ENCODE assay signal across 26 mouse cellular contexts in genomic region chr12:61823601-61824000, GRCm38 (mm10).
"Had no signal": no experiment of that assay in that cellular context is flagged by ENCODE, and none has a peak within 500 bp of the region (broad histone marks: within the 10 kb centered on the region; RNA-seq: fewer than 3 reads in every experiment).

No protein-coding gene starts in this region.

- ATAC-seq: hindbrain, postnatal 0 days; intestine, embryonic 16.5 days; liver, embryonic 12.5 days had no signal

- H3K36me3 ChIP-seq: heart, embryonic 13.5 days; heart, embryonic 15.5 days; hindbrain, embryonic 12.5 days; kidney, embryonic 15.5 days; limb, embryonic 12.5 days; limb, embryonic 15.5 days; liver, embryonic 12.5 days had no signal

- H3K4me3 ChIP-seq: heart, adult 2 months; heart, embryonic 13.5 days; heart, embryonic 15.5 days; hindbrain, embryonic 12.5 days; kidney, embryonic 15.5 days; limb, embryonic 12.5 days; limb, embryonic 15.5 days; liver, embryonic 12.5 days had no signal

- H3K27me3 ChIP-seq: heart, embryonic 13.5 days; heart, embryonic 15.5 days; hindbrain, embryonic 12.5 days; kidney, embryonic 15.5 days; limb, embryonic 12.5 days; limb, embryonic 15.5 days; liver, embryonic 12.5 days had no signal

- H3K4me2 ChIP-seq: heart, embryonic 11.5 days; heart, embryonic 13.5 days; heart, embryonic 15.5 days; hindbrain, embryonic 12.5 days; hindbrain, embryonic 14.5 days; kidney, embryonic 15.5 days; limb, embryonic 12.5 days; limb, embryonic 15.5 days; liver, embryonic 12.5 days had no signal

- H3K9me3 ChIP-seq: heart, embryonic 13.5 days; heart, embryonic 15.5 days; hindbrain, embryonic 12.5 days; kidney, embryonic 15.5 days; limb, embryonic 12.5 days; limb, embryonic 15.5 days; liver, embryonic 12.5 days had no signal

- DNase-seq: gastrocnemius, postnatal 14 days; gastrocnemius, postnatal 36 days; heart, adult 11 months; heart, adult 2 months; heart, postnatal 14 days; heart, postnatal 36 days; kidney, adult 11 months; kidney, adult 2 months; kidney, adult 9 months; kidney, postnatal 14 days; kidney, postnatal 36 days; layer of hippocampus, postnatal 36 days; left cerebral cortex, postnatal 4 days had no signal

- H3K27ac ChIP-seq: heart, adult 2 months; heart, embryonic 13.5 days; heart, embryonic 15.5 days; hindbrain, embryonic 12.5 days; hindbrain, embryonic 14.5 days; hindbrain, postnatal 0 days; kidney, embryonic 15.5 days; kidney, postnatal 0 days; limb, embryonic 12.5 days; limb, embryonic 15.5 days; liver, embryonic 12.5 days; liver, embryonic 14.5 days had no signal

- H3K4me1 ChIP-seq: heart, embryonic 13.5 days; heart, embryonic 15.5 days; hindbrain, embryonic 12.5 days; kidney, embryonic 15.5 days; limb, embryonic 12.5 days; limb, embryonic 15.5 days; liver, embryonic 12.5 days had no signal

- H3K9ac ChIP-seq: heart, embryonic 13.5 days; heart, embryonic 15.5 days; hindbrain, embryonic 12.5 days; hindbrain, embryonic 14.5 days; kidney, embryonic 15.5 days; limb, embryonic 12.5 days; limb, embryonic 15.5 days; liver, embryonic 12.5 days; liver, embryonic 14.5 days had no signal
